ENCODE assay signal across 7 mouse cellular contexts in the genomic region with DNA sequence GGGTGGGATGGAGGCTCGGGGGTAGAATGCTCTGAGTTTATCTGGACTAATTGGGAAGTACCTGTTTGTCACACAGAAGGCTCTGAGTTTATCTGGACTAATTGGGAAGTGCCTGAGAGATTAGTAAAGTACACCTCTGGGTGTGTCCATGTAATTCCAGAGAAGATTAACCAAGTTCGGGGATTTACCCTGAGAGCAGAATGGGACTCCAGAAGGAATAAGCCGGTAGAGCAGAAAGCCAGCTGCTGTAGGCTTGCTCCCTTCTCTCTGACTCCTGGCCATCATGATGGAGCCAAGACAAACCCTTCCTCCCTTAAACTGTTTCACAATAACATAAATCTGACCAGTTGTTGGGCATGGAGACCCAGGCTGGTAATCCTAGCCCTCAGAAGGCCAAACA. TPM values are rescaled to one million over a fixed set of nuclear protein-coding genes. Genes with fewer than 3 reads are reported as not detected.
DNase-seq lines count a peak whose midpoint lies in the region; ATAC-seq and TF ChIP-seq lines count a peak whose summit lies in the region.

No protein-coding gene starts in this region.

- DNase-seq in liver, adult 2 months (ENCODE audit: extremely low read depth, low read depth, low spot score) = peak; percentile 79
- no peak for DNase-seq in liver
- no peak for DNase-seq in T-cell, adult 2 months (ENCODE audit: low spot score)
- no peak for DNase-seq in gastrocnemius, postnatal 36 days

- no peak overlapping the region for H3K4me2 ChIP-seq in forebrain, embryonic 12.5 days
- H3K4me2 ChIP-seq in limb, embryonic 13.5 days (replicated peaks) = peak overlapping the region; percentile 78; the same call in 1 of the 2 replicates

- WGBS in liver, adult 2 months = 20% methylated on average over 3 of the region's 3 CpGs
- WGBS in forebrain, embryonic 12.5 days = 15% methylated on average over 3 of the region's 3 CpGs
- WGBS in limb, embryonic 13.5 days = 43% methylated on average over 3 of the region's 3 CpGs
- WGBS in small intestine, adult 2 months = 18% methylated on average over 3 of the region's 3 CpGs

- H3K4me1 ChIP-seq in liver, adult 2 months (ENCODE audit: control insufficient read depth, insufficient read depth, low read length) = peaks cover 17% of the 10 kb centered on the region
- H3K4me1 ChIP-seq in forebrain, embryonic 12.5 days = peaks cover 56% of the 10 kb centered on the region
- peaks cover 64% of the 10 kb centered on the region for H3K4me1 ChIP-seq in limb, embryonic 13.5 days
- H3K4me1 ChIP-seq in small intestine, adult 2 months (ENCODE audit: control insufficient read depth, insufficient read depth, insufficient read length, low read length) = peaks cover 49% of the 10 kb centered on the region

- no peaks in the 10 kb centered on the region for H3K9me3 ChIP-seq in forebrain, embryonic 12.5 days
- no peaks in the 10 kb centered on the region for H3K9me3 ChIP-seq in limb, embryonic 13.5 days

- no peaks in the 10 kb centered on the region for H3K27me3 ChIP-seq in liver, adult 2 months (ENCODE audit: control insufficient read depth, insufficient read depth, low read length)
- no peaks in the 10 kb centered on the region for H3K27me3 ChIP-seq in forebrain, embryonic 12.5 days
- H3K27me3 ChIP-seq in limb, embryonic 13.5 days = no peaks in the 10 kb centered on the region
- no peaks in the 10 kb centered on the region for H3K27me3 ChIP-seq in small intestine, adult 2 months (ENCODE audit: control insufficient read depth, insufficient read depth, low read length)

- peaks cover 14% of the 10 kb centered on the region for H3K79me2 ChIP-seq in liver, adult 2 months (ENCODE audit: control insufficient read depth, insufficient read depth, low read length)

- peak overlapping the region; percentile 86 for H3K27ac ChIP-seq in liver, adult 2 months (replicated peaks; ENCODE audit: insufficient read depth, low read depth, low read length)
- H3K27ac ChIP-seq in forebrain, embryonic 12.5 days = peak overlapping the region; percentile 84
- H3K27ac ChIP-seq in limb, embryonic 13.5 days = peak overlapping the region; percentile 84; the same call in 1 of the 2 replicates
- H3K27ac ChIP-seq in small intestine, adult 2 months (ENCODE audit: insufficient read depth, low read depth, low read length) = peak overlapping the region; percentile 85

- intact Hi-C loops in gastrocnemius, postnatal 36 days (cut with DNase I) = no loop called here

- H3K36me3 ChIP-seq in liver, adult 2 months (ENCODE audit: control insufficient read depth, insufficient read depth, low read length) = peaks cover 14% of the 10 kb centered on the region
- H3K36me3 ChIP-seq in forebrain, embryonic 12.5 days (replicated peaks) = peaks cover 15% of the 10 kb centered on the region
- H3K36me3 ChIP-seq in limb, embryonic 13.5 days = peaks cover 15% of the 10 kb centered on the region
- peaks cover 12% of the 10 kb centered on the region for H3K36me3 ChIP-seq in small intestine, adult 2 months (ENCODE audit: control insufficient read depth, insufficient read depth, low read length)

- TF ChIP-seq POLR2A in liver, adult 2 months (IDR thresholded peaks at IDR 0.05; ENCODE audit: extremely low read depth, insufficient read depth, low read length) = no peak
- TF ChIP-seq POLR2A in small intestine, adult 2 months (IDR thresholded peaks at IDR 0.05; ENCODE audit: low read depth, low read length) = no peak

- no peak overlapping the region for H3K4me3 ChIP-seq in liver, adult 2 months (ENCODE audit: insufficient read depth, low read depth, low read length)
- H3K4me3 ChIP-seq in forebrain, embryonic 12.5 days (replicated peaks) = no peak overlapping the region
- H3K4me3 ChIP-seq in limb, embryonic 13.5 days = no peak overlapping the region
- no peak overlapping the region for H3K4me3 ChIP-seq in small intestine, adult 2 months (ENCODE audit: low read depth, low read length)

- no peak for ATAC-seq in forebrain, embryonic 12.5 days (ENCODE audit: low FRiP score)
- ATAC-seq in limb, embryonic 13.5 days (ENCODE audit: low FRiP score, low read depth) = no peak

- H3K9ac ChIP-seq in liver, adult 2 months (ENCODE audit: low read depth, low read length) = peak overlapping the region; percentile 42
- no peak overlapping the region for H3K9ac ChIP-seq in forebrain, embryonic 12.5 days
- H3K9ac ChIP-seq in limb, embryonic 13.5 days = no peak overlapping the region

- no peak for TF ChIP-seq CTCF in liver, adult 2 months (IDR thresholded peaks at IDR 0.05; ENCODE audit: low read depth, low read length)
- TF ChIP-seq CTCF in small intestine, adult 2 months (IDR thresholded peaks at IDR 0.05; ENCODE audit: extremely low read depth, insufficient read length, insufficient replicate concordance, low read depth, low read length) = no peak

RNA-seq across cellular contexts. Expression of a gene that starts 25.5 kb away (rescaled TPM):
- total RNA-seq in liver, adult 2 months (2014; rRNA removed) = 0.67 and 0.83 TPM in 2 replicates
- polyA plus RNA-seq in liver, adult 2 months (2012; rRNA removed) = 2.9 and 3.0 TPM in 2 replicates
- polyA plus RNA-seq in forebrain, embryonic 12.5 days (2016; fragmentation: Nextera tagmentation; extraction: Ambion mirVana) = 6.1 and 6.2 TPM in 2 replicates
- polyA plus RNA-seq in limb, embryonic 13.5 days (2015; fragmentation: Nextera tagmentation; extraction: Ambion mirVana) = 5.7 and 5.9 TPM in 2 replicates
- 2.4 and 4.4 TPM in 2 replicates for polyA plus RNA-seq in small intestine, adult 2 months (2012; rRNA removed)
- total RNA-seq in gastrocnemius, postnatal 36 days (2021) = 1 to 10 TPM; 1.8 to 1.9 TPM

RNA-seq across cellular contexts. Expression of a gene that starts 26.4 kb away (rescaled TPM):
- 40.0 and 41.9 TPM in 2 replicates for total RNA-seq in liver, adult 2 months (2014; rRNA removed)
- 57.9 and 124 TPM in 2 replicates for polyA plus RNA-seq in liver, adult 2 months (2012; rRNA removed)
- 38.8 and 39.9 TPM in 2 replicates for polyA plus RNA-seq in forebrain, embryonic 12.5 days (2016; fragmentation: Nextera tagmentation; extraction: Ambion mirVana)
- polyA plus RNA-seq in limb, embryonic 13.5 days (2015; fragmentation: Nextera tagmentation; extraction: Ambion mirVana) = 22.8 and 22.9 TPM in 2 replicates
- 12.5 and 27.0 TPM in 2 replicates for polyA plus RNA-seq in small intestine, adult 2 months (2012; rRNA removed)
- total RNA-seq in gastrocnemius, postnatal 36 days (2021) = 100 to 1,000 TPM in 1 of 2 experiments, 10 to 100 TPM in 1; 71.7 to 145 TPM

RNA-seq across cellular contexts. Expression of a gene that starts 29.1 kb away (rescaled TPM):
- total RNA-seq in liver, adult 2 months (2014; rRNA removed) = 22.6 and 30.7 TPM in 2 replicates
- 24.4 and 25.5 TPM in 2 replicates for polyA plus RNA-seq in liver, adult 2 months (2012; rRNA removed)
- 29.6 and 29.9 TPM in 2 replicates for polyA plus RNA-seq in forebrain, embryonic 12.5 days (2016; fragmentation: Nextera tagmentation; extraction: Ambion mirVana)
- polyA plus RNA-seq in limb, embryonic 13.5 days (2015; fragmentation: Nextera tagmentation; extraction: Ambion mirVana) = 29.8 and 30.1 TPM in 2 replicates
- polyA plus RNA-seq in small intestine, adult 2 months (2012; rRNA removed) = 22.3 and 32.6 TPM in 2 replicates
- total RNA-seq in gastrocnemius, postnatal 36 days (2021) = 10 to 100 TPM; 41.3 to 45.0 TPM

RNA-seq across cellular contexts. Expression of a gene that starts 36.7 kb away (rescaled TPM):
- 2.1 and 10.0 TPM in 2 replicates for total RNA-seq in liver, adult 2 months (2014; rRNA removed)
- polyA plus RNA-seq in liver, adult 2 months (2012; rRNA removed) = 29.3 and 45.5 TPM in 2 replicates
- 0.45 and 0.50 TPM in 2 replicates for polyA plus RNA-seq in forebrain, embryonic 12.5 days (2016; fragmentation: Nextera tagmentation; extraction: Ambion mirVana)
- 0.27 and 0.36 TPM in 2 replicates for polyA plus RNA-seq in limb, embryonic 13.5 days (2015; fragmentation: Nextera tagmentation; extraction: Ambion mirVana)
- polyA plus RNA-seq in small intestine, adult 2 months (2012; rRNA removed) = 5.5 and 5.8 TPM in 2 replicates
- total RNA-seq in gastrocnemius, postnatal 36 days (2021) = 1 to 10 TPM; 1.4 to 3.7 TPM

RNA-seq across cellular contexts. Expression of a gene that starts 43.1 kb away (rescaled TPM):
- 25.8 and 32.5 TPM in 2 replicates for total RNA-seq in liver, adult 2 months (2014; rRNA removed)
- polyA plus RNA-seq in liver, adult 2 months (2012; rRNA removed) = 103 and 144 TPM in 2 replicates
- polyA plus RNA-seq in forebrain, embryonic 12.5 days (2016; fragmentation: Nextera tagmentation; extraction: Ambion mirVana) = 51.0 and 51.4 TPM in 2 replicates
- 45.8 and 48.7 TPM in 2 replicates for polyA plus RNA-seq in limb, embryonic 13.5 days (2015; fragmentation: Nextera tagmentation; extraction: Ambion mirVana)
- polyA plus RNA-seq in small intestine, adult 2 months (2012; rRNA removed) = 117 and 134 TPM in 2 replicates
- 10 to 100 TPM; 36.4 to 44.0 TPM for total RNA-seq in gastrocnemius, postnatal 36 days (2021)
